In genomic region chrX:135009471-135009815, GRCm38 (mm10) we compare ENCODE assay signal across 8 mouse cellular contexts. TPM values are rescaled to one million over a fixed set of nuclear protein-coding genes. Genes with fewer than 3 reads are reported as not detected.
DNase-seq lines count a peak whose midpoint lies in the region; ATAC-seq and TF ChIP-seq lines count a peak whose summit lies in the region.

No protein-coding gene starts in this region.

- peak overlapping the region; percentile 50 for H3K4me2 ChIP-seq in CH12.LX (ENCODE audit: insufficient read depth, low read depth, poor library complexity, severe bottlenecking)
- H3K4me2 ChIP-seq in forebrain, embryonic 13.5 days, result peak overlapping the region; percentile 48
- peak overlapping the region; percentile 67 for H3K4me2 ChIP-seq in liver, embryonic 14.5 days (ENCODE audit: low read depth)

- H3K4me1 ChIP-seq in heart, embryonic 10.5 days, result no peaks in the 10 kb centered on the region
- peaks cover 0 to under 1% of the 10 kb centered on the region in 2 experiments; a peak in 1 of 4 replicates for H3K4me1 ChIP-seq in CH12.LX (ENCODE audit: control insufficient read depth in 1 of 2, insufficient read depth in 2 of 2)
- H3K4me1 ChIP-seq in forebrain, embryonic 13.5 days, result 0 out of 2 replicates have a peak, but pooled peaks cover 4% of the 10 kb centered on the region
- no peaks in the 10 kb centered on the region for H3K4me1 ChIP-seq in liver, embryonic 14.5 days (replicated peaks; ENCODE audit: control insufficient read depth in 2 of 2, insufficient read depth in 2 of 2, low read length in 1 of 2)

- dilution Hi-C loops in CH12.LX (cut with MboI; ENCODE audit: extremely low pct_ligation_motif_present, extremely low pct_unique_long_range_greater_than_20kb, low sequenced_read_pairs), result no loop called here

- H3K79me2 ChIP-seq in CH12.LX (replicated peaks; ENCODE audit: control insufficient read depth, extremely low read depth, insufficient read depth, poor library complexity, severe bottlenecking), result no peaks in the 10 kb centered on the region

- TF ChIP-seq EP300 in CH12.LX (IDR thresholded peaks at IDR 0.05; ENCODE audit: low read length), result no peak
- no peak for TF ChIP-seq EP300 in liver, embryonic 14.5 days (IDR thresholded peaks at IDR 0.05; ENCODE audit: low read depth)

- TF ChIP-seq CTCF in CH12.LX (conservative IDR thresholded peaks at IDR 0.05 in 1 of 2, IDR thresholded peaks at IDR 0.05 in 1 of 2; ENCODE audit: low read depth in 2 of 2, low read length in 2 of 2), result no peak
- TF ChIP-seq CTCF in liver, embryonic 14.5 days (IDR thresholded peaks at IDR 0.05; ENCODE audit: low read depth), result no peak

- H3K9ac ChIP-seq in CH12.LX (ENCODE audit: insufficient read depth, low read depth), result peak overlapping the region; percentile 60
- peak overlapping the region; percentile 45 for H3K9ac ChIP-seq in forebrain, embryonic 13.5 days
- peak overlapping the region; percentile 49; the same call in 1 of the 2 replicates for H3K9ac ChIP-seq in liver, embryonic 14.5 days (replicated peaks)

- peak overlapping the region; percentile 72 for H3K4me3 ChIP-seq in heart, embryonic 10.5 days
- peak overlapping the region; percentile 35 to 60 (median 49) for H3K4me3 ChIP-seq in CH12.LX (replicated peaks in 1 of 3; ENCODE audit: low read depth in 2 of 3, low read length in 2 of 3, poor library complexity in 1 of 3)
- H3K4me3 ChIP-seq in forebrain, embryonic 13.5 days, result peak overlapping the region; percentile 56
- H3K4me3 ChIP-seq in liver, embryonic 14.5 days (ENCODE audit: insufficient read depth in 1 of 2, low read depth in 2 of 2, low read length in 2 of 2), result peak overlapping the region; percentile 67 to 75

- no peak for TF ChIP-seq POLR2A in CH12.LX (IDR thresholded peaks at IDR 0.05; ENCODE audit: low read depth, low read length)

- TF ChIP-seq RAD21 in CH12.LX (IDR thresholded peaks at IDR 0.05; ENCODE audit: low read depth, low read length), result no peak

- H3K9me3 ChIP-seq in heart, embryonic 10.5 days, result no peaks in the 10 kb centered on the region
- no peaks in the 10 kb centered on the region for H3K9me3 ChIP-seq in CH12.LX (replicated peaks; ENCODE audit: low read length)
- no peaks in the 10 kb centered on the region for H3K9me3 ChIP-seq in forebrain, embryonic 13.5 days (replicated peaks)
- no peaks in the 10 kb centered on the region for H3K9me3 ChIP-seq in liver, embryonic 14.5 days (ENCODE audit: control insufficient read depth, low read length)

- no peak for DNase-seq in heart, embryonic 10.5 days (ENCODE audit: low spot score)
- DNase-seq in heart, postnatal 4 days, result no peak
- DNase-seq in CH12.LX (ENCODE audit: extremely low read depth), result no peak
- DNase-seq in liver, embryonic 14.5 days (ENCODE audit: low read depth in 3 of 3, low spot score in 3 of 3), result no peak
- no peak for DNase-seq in adrenal gland, postnatal 4 days (ENCODE audit: low spot score in 2 of 2)
- DNase-seq in right cerebral cortex, postnatal 25 days, result no peak
- no peak for DNase-seq in urinary bladder, adult 2 months (ENCODE audit: low spot score)

- ATAC-seq in forebrain, embryonic 13.5 days, result peak; percentile 31
- ATAC-seq in liver, embryonic 14.5 days (ENCODE audit: insufficient read depth), result peak; percentile 14

- H3K36me3 ChIP-seq in heart, embryonic 10.5 days, result no peaks in the 10 kb centered on the region
- H3K36me3 ChIP-seq in CH12.LX (replicated peaks in 1 of 2; ENCODE audit: control insufficient read depth in 1 of 2, insufficient read depth in 1 of 2, low read length in 1 of 2), result peaks cover 0 to 2% of the 10 kb centered on the region in 2 experiments
- H3K36me3 ChIP-seq in forebrain, embryonic 13.5 days (ENCODE audit: poor library complexity, severe bottlenecking), result no peaks in the 10 kb centered on the region
- no peaks in the 10 kb centered on the region for H3K36me3 ChIP-seq in liver, embryonic 14.5 days (replicated peaks; ENCODE audit: control insufficient read depth, insufficient read depth, low read depth)

- WGBS in heart, embryonic 10.5 days, result 36% methylated on average over 6 of the region's 6 CpGs
- 35% methylated on average over 6 of the region's 6 CpGs for WGBS in forebrain, embryonic 13.5 days
- 21% methylated on average over 6 of the region's 6 CpGs for WGBS in liver, embryonic 14.5 days (ENCODE audit: insufficient replicate concordance)

- in situ Hi-C loops in CH12.LX (cut with MboI; ENCODE audit: low pct_ligation_motif_present, low pct_unique_long_range_greater_than_20kb, low sequenced_read_pairs), result no loop called here

- peak overlapping the region; percentile 95 for H3K27ac ChIP-seq in heart, embryonic 10.5 days
- no peak overlapping the region for H3K27ac ChIP-seq in CH12.LX (ENCODE audit: insufficient read depth, low read depth)
- peak overlapping the region; percentile 65 for H3K27ac ChIP-seq in forebrain, embryonic 13.5 days
- H3K27ac ChIP-seq in liver, embryonic 14.5 days, result no peak overlapping the region; the same call in 1 of the 2 replicates

- H3K27me3 ChIP-seq in heart, embryonic 10.5 days (ENCODE audit: insufficient read depth, poor library complexity, severe bottlenecking), result peaks cover 4% of the 10 kb centered on the region; the same call in 1 of the 2 replicates
- no peaks in the 10 kb centered on the region for H3K27me3 ChIP-seq in CH12.LX (replicated peaks)
- H3K27me3 ChIP-seq in forebrain, embryonic 13.5 days, result no peaks in the 10 kb centered on the region
- H3K27me3 ChIP-seq in liver, embryonic 14.5 days (ENCODE audit: control insufficient read depth, insufficient read depth, low read length), result no peaks in the 10 kb centered on the region

TF ChIP-seq in CH12.LX, 34 proteins besides CTCF, POLR2A, EP300 and RAD21:
- TF ChIP-seq ETS1 (conservative IDR thresholded peaks at IDR 0.05; ENCODE audit: low read depth, low read length), result no peak
- no peak for TF ChIP-seq GABPA (IDR thresholded peaks at IDR 0.05; ENCODE audit: insufficient replicate concordance, low read depth, low read length)
- TF ChIP-seq ZMIZ1 (IDR thresholded peaks at IDR 0.05; ENCODE audit: low read depth, low read length), result no peak
- no peak for TF ChIP-seq JUN (IDR thresholded peaks at IDR 0.05; ENCODE audit: insufficient read depth, low read depth, low read length)
- TF ChIP-seq CHD1 (IDR thresholded peaks at IDR 0.05; ENCODE audit: low read depth, low read length), result no peak
- no peak for TF ChIP-seq USF2 (conservative IDR thresholded peaks at IDR 0.05; ENCODE audit: low read depth, low read length)
- no peak for TF ChIP-seq MAZ (IDR thresholded peaks at IDR 0.05; ENCODE audit: low read depth, low read length)
- no peak for TF ChIP-seq CHD2 (IDR thresholded peaks at IDR 0.05; ENCODE audit: low read length)
- TF ChIP-seq MYC (IDR thresholded peaks at IDR 0.05; ENCODE audit: low read depth, low read length), result no peak
- no peak for TF ChIP-seq UBTF (IDR thresholded peaks at IDR 0.05; ENCODE audit: low read depth, low read length)
- TF ChIP-seq PAX5 (IDR thresholded peaks at IDR 0.05; ENCODE audit: low read length), result no peak
- TF ChIP-seq ELF1 (IDR thresholded peaks at IDR 0.05; ENCODE audit: low read depth, low read length), result no peak
- TF ChIP-seq E2F4 (IDR thresholded peaks at IDR 0.05; ENCODE audit: insufficient replicate concordance, low read depth, low read length), result no peak; the same call in 1 of the 2 replicates

RNA-seq across cellular contexts. Expression of gene Zmat1, which starts 0.4 kb away (rescaled TPM):
- 6.8 and 7.8 TPM in 2 replicates for polyA plus RNA-seq in heart, embryonic 10.5 days (2016; fragmentation: Nextera tagmentation; extraction: Ambion mirVana)
- total RNA-seq in heart, postnatal 4 days (2021), result 1 to 10 TPM; 4.2 to 6.1 TPM
- total RNA-seq in CH12.LX (2012; rRNA removed) (0.68 and 0.80 TPM in 2 replicates), CH12.LX (2014; rRNA removed) (0.93 and 1.00 TPM in 2 replicates)
- polyA plus RNA-seq in CH12.LX (2012; ENCODE audit: insufficient read length, low read depth), result 4.1 and 4.5 TPM in 2 replicates
- 5.7 and 6.6 TPM in 2 replicates for polyA plus RNA-seq in forebrain, embryonic 13.5 days (2015; fragmentation: Nextera tagmentation; extraction: Ambion mirVana)
- polyA plus RNA-seq in liver, embryonic 14.5 days (2012; rRNA removed), result 0.23 and 0.52 TPM in 2 replicates
- 1.1 and 1.5 TPM in 2 replicates for polyA plus RNA-seq in liver, embryonic 14.5 days (2014; fragmentation: Nextera tagmentation; extraction: Ambion mirVana)
- 1 to 10 TPM; 7.3 to 8.3 TPM for total RNA-seq in adrenal gland, postnatal 4 days (2021)
- 1.4 and 3.8 TPM in 2 replicates for polyA plus RNA-seq in urinary bladder, adult 2 months (2012; rRNA removed)

RNA-seq across cellular contexts. Expression of gene Nxf2, which starts 44.9 kb away (rescaled TPM):
- 0.44 and 0.59 TPM in 2 replicates for polyA plus RNA-seq in heart, embryonic 10.5 days (2016; fragmentation: Nextera tagmentation; extraction: Ambion mirVana)
- total RNA-seq in heart, postnatal 4 days (2021), result under 1 TPM; 0.14 to 0.21 TPM
- total RNA-seq in CH12.LX (2012; rRNA removed) (not detected in 2 replicates), CH12.LX (2014; rRNA removed) (not detected in 2 replicates)
- not detected in 2 replicates for polyA plus RNA-seq in CH12.LX (2012; ENCODE audit: insufficient read length, low read depth)
- 0.15 and 0.39 TPM in 2 replicates for polyA plus RNA-seq in forebrain, embryonic 13.5 days (2015; fragmentation: Nextera tagmentation; extraction: Ambion mirVana)
- 0.09 and 0.10 TPM in 2 replicates for polyA plus RNA-seq in liver, embryonic 14.5 days (2012; rRNA removed)
- polyA plus RNA-seq in liver, embryonic 14.5 days (2014; fragmentation: Nextera tagmentation; extraction: Ambion mirVana), result 0.14 and 0.33 TPM in 2 replicates
- total RNA-seq in adrenal gland, postnatal 4 days (2021), result under 1 TPM; 0.28 TPM
- polyA plus RNA-seq in urinary bladder, adult 2 months (2012; rRNA removed), result 0.09 and 0.11 TPM in 2 replicates

Comparison
In these comparisons a context has a peak if more than half of its experiments do, and no peak if none do; other contexts are left out.
1. H3K27ac ChIP-seq: peak in heart, embryonic 10.5 days (single experiment) and forebrain, embryonic 13.5 days (single experiment); none in CH12.LX (single experiment) and liver, embryonic 14.5 days (single experiment).
2. Peak in every context shown above with its lines, with median percentiles within 50 percentile points of each other: H3K4me3 ChIP-seq, H3K4me2 ChIP-seq and H3K9ac ChIP-seq.